Mouse (Mus musculus): ENCODE measurements around the gene Krtap5-3. TPM values are rescaled to one million over a fixed set of nuclear protein-coding genes. Genes with fewer than 3 reads are reported as not detected.
"Not testable (repeated sequence)": the region's sequence is repeated elsewhere in the genome, so short reads cannot be mapped to it uniquely, and the experiment has no call there.

The Krtap5-3 gene
- polyA plus RNA-seq, 2 experiments = not detected

GRCm38 (mm10) chr7:142169836-142170235 lies 31.3 kb upstream of the Krtap5-3 start:
- no peaks in the 10 kb centered on the region for H3K4me1 ChIP-seq (replicated peaks; ENCODE audit: control insufficient read depth in 2 of 2, insufficient read depth in 2 of 2, low read length in 1 of 2)
- ATAC-seq (ENCODE audit: insufficient read depth) (no peak), DNase-seq (ENCODE audit: low read depth in 3 of 3, low spot score in 3 of 3) (peak in 2 of 3 experiments; percentile 2 to 9)
- no peaks in the 10 kb centered on the region for H3K9me3 ChIP-seq (ENCODE audit: control insufficient read depth, low read length)
- no peaks in the 10 kb centered on the region for H3K36me3 ChIP-seq (replicated peaks; ENCODE audit: control insufficient read depth, insufficient read depth, low read depth)
- no peaks in the 10 kb centered on the region for H3K27me3 ChIP-seq (ENCODE audit: control insufficient read depth, insufficient read depth, low read length)
- no peak for TF ChIP-seq EP300 (IDR thresholded peaks at IDR 0.05; ENCODE audit: low read depth)
- peak; percentile 64 for TF ChIP-seq CTCF (IDR thresholded peaks at IDR 0.05; ENCODE audit: low read depth)
- no peak overlapping the region for H3K27ac ChIP-seq
- H3K4me2 ChIP-seq (ENCODE audit: low read depth) = no peak overlapping the region
- H3K4me3 ChIP-seq (ENCODE audit: insufficient read depth in 1 of 2, low read depth in 2 of 2, low read length in 2 of 2) = no peak overlapping the region
- WGBS (ENCODE audit: insufficient replicate concordance) = 37% methylated on average over 3 of the region's 3 CpGs
- no peak overlapping the region for H3K9ac ChIP-seq (replicated peaks)

DNA sequence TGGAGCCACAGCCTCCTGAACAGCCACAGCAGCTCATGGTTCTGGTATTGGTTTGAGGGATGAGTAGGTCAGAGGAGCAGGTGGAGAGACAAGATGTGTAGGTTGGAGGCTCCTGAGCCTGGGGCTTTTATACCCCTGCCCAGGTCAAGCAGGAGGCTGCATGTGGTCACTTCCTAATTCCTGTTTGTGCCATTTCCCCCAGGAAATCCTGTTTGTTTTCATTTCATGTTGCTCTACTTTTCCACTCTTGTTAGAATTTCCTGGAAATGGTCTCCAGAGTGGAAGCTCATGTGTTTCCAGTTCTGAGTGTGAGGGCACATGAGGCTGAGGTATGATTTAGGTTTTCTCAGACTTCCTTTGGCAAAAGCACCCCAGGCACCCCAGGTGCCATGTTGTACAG lies 25.3 kb upstream of the Krtap5-3 start, which contains the start of gene Krtap5-2:
Krtap5-2 (minus strand) TSS at position 101 of the 400 bp plus-strand sequence.
- not testable (repeated sequence) for ATAC-seq (ENCODE audit: insufficient read depth); H3K9me3 ChIP-seq (ENCODE audit: control insufficient read depth, low read length); H3K9ac ChIP-seq (replicated peaks); H3K27me3 ChIP-seq (ENCODE audit: control insufficient read depth, insufficient read depth, low read length); H3K4me2 ChIP-seq (ENCODE audit: low read depth); DNase-seq (ENCODE audit: low read depth in 3 of 3, low spot score in 3 of 3); H3K4me1 ChIP-seq (replicated peaks; ENCODE audit: control insufficient read depth in 2 of 2, insufficient read depth in 2 of 2, low read length in 1 of 2); H3K27ac ChIP-seq; H3K4me3 ChIP-seq (ENCODE audit: insufficient read depth in 1 of 2, low read depth in 2 of 2, low read length in 2 of 2); H3K36me3 ChIP-seq (replicated peaks; ENCODE audit: control insufficient read depth, insufficient read depth, low read depth)

GRCm38 (mm10) chr7:142178685-142179084 lies 22.5 kb upstream of the Krtap5-3 start:
- H3K4me2 ChIP-seq (ENCODE audit: low read depth) = no peak overlapping the region
- ATAC-seq (ENCODE audit: insufficient read depth) = no peak

GRCm38 (mm10) chr7:142181021-142181420 lies 20.1 kb upstream of the Krtap5-3 start:
- DNase-seq (ENCODE audit: low read depth in 3 of 3, low spot score in 3 of 3) = no peak
- TF ChIP-seq EP300 (IDR thresholded peaks at IDR 0.05; ENCODE audit: low read depth) (no peak), CTCF (IDR thresholded peaks at IDR 0.05; ENCODE audit: low read depth) (no peak)
- H3K36me3 ChIP-seq (replicated peaks; ENCODE audit: control insufficient read depth, insufficient read depth, low read depth) = no peaks in the 10 kb centered on the region
- 10% methylated on average over 1 of the region's 1 CpGs for WGBS (ENCODE audit: insufficient replicate concordance)
- H3K4me2 ChIP-seq (ENCODE audit: low read depth) = no peak overlapping the region
- H3K27ac ChIP-seq = no peak overlapping the region
- H3K4me3 ChIP-seq (ENCODE audit: insufficient read depth in 1 of 2, low read depth in 2 of 2, low read length in 2 of 2) = no peak overlapping the region
- H3K9ac ChIP-seq (replicated peaks) = no peak overlapping the region
- no peaks in the 10 kb centered on the region for H3K4me1 ChIP-seq (replicated peaks; ENCODE audit: control insufficient read depth in 2 of 2, insufficient read depth in 2 of 2, low read length in 1 of 2)
- H3K9me3 ChIP-seq (ENCODE audit: control insufficient read depth, low read length) = no peaks in the 10 kb centered on the region
- no peak for ATAC-seq (ENCODE audit: insufficient read depth)
- no peaks in the 10 kb centered on the region for H3K27me3 ChIP-seq (ENCODE audit: control insufficient read depth, insufficient read depth, low read length)

More at GRCm38 (mm10) chr7:142178685-142179084, 22.5 kb upstream of the Krtap5-3 start:
- no peak overlapping the region for H3K27ac ChIP-seq
- no peaks in the 10 kb centered on the region for H3K4me1 ChIP-seq (replicated peaks; ENCODE audit: control insufficient read depth in 2 of 2, insufficient read depth in 2 of 2, low read length in 1 of 2)
- 65% methylated on average over 1 of the region's 1 CpGs for WGBS (ENCODE audit: insufficient replicate concordance)
- TF ChIP-seq EP300 (IDR thresholded peaks at IDR 0.05; ENCODE audit: low read depth) = no peak
- no peak for TF ChIP-seq CTCF (IDR thresholded peaks at IDR 0.05; ENCODE audit: low read depth)
- H3K4me3 ChIP-seq (ENCODE audit: insufficient read depth in 1 of 2, low read depth in 2 of 2, low read length in 2 of 2) = no peak overlapping the region
- no peak overlapping the region for H3K9ac ChIP-seq (replicated peaks)
- H3K27me3 ChIP-seq (ENCODE audit: control insufficient read depth, insufficient read depth, low read length) = no peaks in the 10 kb centered on the region
- H3K36me3 ChIP-seq (replicated peaks; ENCODE audit: control insufficient read depth, insufficient read depth, low read depth) = no peaks in the 10 kb centered on the region
- DNase-seq (ENCODE audit: low read depth in 3 of 3, low spot score in 3 of 3) = no peak
- H3K9me3 ChIP-seq (ENCODE audit: control insufficient read depth, low read length) = no peaks in the 10 kb centered on the region

DNA sequence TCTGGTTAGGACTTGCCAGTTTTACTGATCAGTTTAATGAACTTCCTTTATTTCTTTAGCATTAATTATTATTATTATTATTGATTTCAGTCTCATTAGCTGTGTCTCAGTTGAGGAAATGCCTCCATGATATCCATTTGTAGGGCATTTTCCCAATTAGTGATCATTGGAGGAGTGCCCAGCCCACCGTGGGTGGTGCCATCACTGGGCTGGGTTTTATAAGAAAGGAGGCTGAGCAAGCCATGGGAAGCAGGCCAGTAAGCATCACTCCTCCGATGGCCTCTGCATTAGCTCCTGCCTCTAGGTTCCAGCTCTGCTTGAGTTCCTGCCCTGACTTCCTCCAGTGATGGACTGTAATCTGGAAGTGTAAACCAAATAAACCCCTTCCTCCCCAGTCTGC lies 13.0 kb upstream of the Krtap5-3 start:
- DNase-seq (ENCODE audit: low read depth in 3 of 3, low spot score in 3 of 3) = no peak
- no peak overlapping the region for H3K4me2 ChIP-seq (ENCODE audit: low read depth)

More for the DNA sequence above, 13.0 kb upstream of the Krtap5-3 start:
- Histone ChIP-seq H3K4me3 (ENCODE audit: insufficient read depth in 1 of 2, low read depth in 2 of 2, low read length in 2 of 2) (no peak overlapping the region), H3K9me3 (ENCODE audit: control insufficient read depth, low read length) (no peaks in the 10 kb centered on the region), H3K36me3 (replicated peaks; ENCODE audit: control insufficient read depth, insufficient read depth, low read depth) (no peaks in the 10 kb centered on the region), H3K27ac (no peak overlapping the region), H3K9ac (replicated peaks) (no peak overlapping the region), H3K27me3 (ENCODE audit: control insufficient read depth, insufficient read depth, low read length) (no peaks in the 10 kb centered on the region), H3K4me1 (replicated peaks; ENCODE audit: control insufficient read depth in 2 of 2, insufficient read depth in 2 of 2, low read length in 1 of 2) (no peaks in the 10 kb centered on the region)
- TF ChIP-seq CTCF (IDR thresholded peaks at IDR 0.05; ENCODE audit: low read depth) (no peak), EP300 (IDR thresholded peaks at IDR 0.05; ENCODE audit: low read depth) (no peak)
- ATAC-seq (ENCODE audit: insufficient read depth) = no peak
- WGBS (ENCODE audit: insufficient replicate concordance) = 64% methylated on average over 2 of the region's 2 CpGs
